Mouse (Mus musculus) spleen, adult 12 weeks (tissue): ENCODE measurements around the gene Dgcr2.

Experiments used
- DNase-seq: peaks from one replicate; pipeline ENCODE4 v3.0.0; 2022; ENCODE audit warnings: low spot score

Dgcr2 gene

GRCm38 (mm10) chr16:17898462-17898861 is at the start of gene Dgcr2, which contains the start of gene Tssk2:
TSS of gene Dgcr2 (minus strand) at chr16:17898562.
TSS of gene Tssk2 (plus strand) at chr16:17898637.
- no peak for DNase-seq

- no peak for DNase-seq
Measured at GRCm38 (mm10) chr16:17945081-17945831, 46.9 kb upstream of the Dgcr2 start.

GRCm38 (mm10) chr16:17943466-17943865 is 45.1 kb upstream of the Dgcr2 start:
- DNase-seq, result no peak

- peak; percentile 25 for DNase-seq
Measured at GRCm38 (mm10) chr16:17939255-17939751, 40.9 kb upstream of the Dgcr2 start.

GRCm38 (mm10) chr16:17938821-17939220 is 40.5 kb upstream of the Dgcr2 start:
- peak; percentile 70 for DNase-seq

- no peak for DNase-seq
Measured at GRCm38 (mm10) chr16:17938187-17938586, 39.8 kb upstream of the Dgcr2 start.

GRCm38 (mm10) chr16:17936776-17937175 is 38.4 kb upstream of the Dgcr2 start:
- no peak for DNase-seq

- DNase-seq, result no peak
Measured at GRCm38 (mm10) chr16:17934445-17934910, 36.1 kb upstream of the Dgcr2 start.

GRCm38 (mm10) chr16:17933594-17934444 is 35.5 kb upstream of the Dgcr2 start:
- DNase-seq, result no peak

GRCm38 (mm10) chr16:17931906-17932460 is 33.6 kb upstream of the Dgcr2 start:
- no peak for DNase-seq

- DNase-seq, result no peak
Measured at GRCm38 (mm10) chr16:17929631-17930030, 31.3 kb upstream of the Dgcr2 start.

GRCm38 (mm10) chr16:17929211-17929610 is 30.8 kb upstream of the Dgcr2 start:
- DNase-seq, result no peak

GRCm38 (mm10) chr16:17928627-17929104 is 30.3 kb upstream of the Dgcr2 start:
- peak; percentile 60 for DNase-seq

GRCm38 (mm10) chr16:17928087-17928580 is 29.8 kb upstream of the Dgcr2 start, which contains the start of gene Slc25a1:
TSS of gene Slc25a1 (minus strand) at chr16:17928219.
- DNase-seq, result peak; percentile 77

- no peak for DNase-seq
Measured at GRCm38 (mm10) chr16:17927351-17928082, 29.2 kb upstream of the Dgcr2 start.

GRCm38 (mm10) chr16:17922163-17922538 is 23.8 kb upstream of the Dgcr2 start:
- no peak for DNase-seq

GRCm38 (mm10) chr16:17921325-17922162 is 23.2 kb upstream of the Dgcr2 start:
- DNase-seq, result peak; percentile 88

GRCm38 (mm10) chr16:17920586-17920985 is 22.2 kb upstream of the Dgcr2 start:
- no peak for DNase-seq

- no peak for DNase-seq
Measured at GRCm38 (mm10) chr16:17914307-17915249, 16.2 kb upstream of the Dgcr2 start, which contains the start of gene Gsc2. TSS of gene Gsc2 (minus strand) at chr16:17915059.
